Mouse (Mus musculus) thymus, postnatal 10 days (tissue): ENCODE results near the gene Stt3b.

Experiments
- DNase-seq, 2 experiments: peaks; one replicate each; pipeline ENCODE4 v3.0.0; 2021; ENCODE audit warnings: low spot score in 2 of 2

Gene Stt3b

GRCm38 (mm10) chr9:115271556-115271955 lies 38.7 kb downstream of the Stt3b start:
- no peak for DNase-seq

- DNase-seq, result no peak
These were observed 48.3 kb downstream of the Stt3b start for GRCm38 (mm10) chr9:115261896-115262295.

GRCm38 (mm10) chr9:115261456-115261855 lies 48.8 kb downstream of the Stt3b start:
- DNase-seq, result no peak

GRCm38 (mm10) chr9:115260464-115260863 lies 49.8 kb downstream of the Stt3b start:
- no peak for DNase-seq

- DNase-seq, result no peak
These were observed 50.4 kb downstream of the Stt3b start for GRCm38 (mm10) chr9:115259866-115260265.

GRCm38 (mm10) chr9:115257733-115258286 lies 52.4 kb downstream of the Stt3b start:
- DNase-seq, result no peak

- DNase-seq, result no peak
These were observed 61.1 kb downstream of the Stt3b start for GRCm38 (mm10) chr9:115249145-115249544.

GRCm38 (mm10) chr9:115245092-115245491 lies 65.1 kb downstream of the Stt3b start:
- no peak for DNase-seq

- no peak for DNase-seq
These were observed 66.6 kb downstream of the Stt3b start for GRCm38 (mm10) chr9:115243630-115244029.

- no peak for DNase-seq
These were observed 70.4 kb downstream of the Stt3b start for GRCm38 (mm10) chr9:115239861-115240260.

- DNase-seq, result no peak
These were observed 72.3 kb downstream of the Stt3b start for GRCm38 (mm10) chr9:115237943-115238342.

GRCm38 (mm10) chr9:115236352-115236841 lies 73.8 kb downstream of the Stt3b start:
- no peak for DNase-seq

GRCm38 (mm10) chr9:115234561-115234960 lies 75.7 kb downstream of the Stt3b start:
- no peak for DNase-seq

- DNase-seq, result no peak
These were observed 76.5 kb downstream of the Stt3b start for GRCm38 (mm10) chr9:115233721-115234120.

- no peak for DNase-seq
These were observed 78.7 kb downstream of the Stt3b start for GRCm38 (mm10) chr9:115231476-115231875.

- DNase-seq, result no peak
These were observed 80.1 kb downstream of the Stt3b start for GRCm38 (mm10) chr9:115230141-115230540.

GRCm38 (mm10) chr9:115229676-115230075 lies 80.5 kb downstream of the Stt3b start:
- DNase-seq, result no peak

- DNase-seq, result no peak
These were observed 81.1 kb downstream of the Stt3b start for GRCm38 (mm10) chr9:115229145-115229544.

- DNase-seq, result no peak
These were observed 85.4 kb downstream of the Stt3b start for GRCm38 (mm10) chr9:115224744-115225354.

- no peak for DNase-seq
These were observed 89.0 kb downstream of the Stt3b start for GRCm38 (mm10) chr9:115221265-115221664.

- no peak for DNase-seq
These were observed 89.8 kb downstream of the Stt3b start for GRCm38 (mm10) chr9:115220466-115220865.

GRCm38 (mm10) chr9:115217984-115218383 lies 92.2 kb downstream of the Stt3b start:
- DNase-seq, result no peak

GRCm38 (mm10) chr9:115215830-115216701 lies 94.2 kb downstream of the Stt3b start:
- no peak for DNase-seq
